Mouse (Mus musculus) urinary bladder, postnatal 14 days (tissue): ENCODE data around the gene Gramd4.

Experiments used
- DNase-seq: peaks from one replicate; pipeline ENCODE4 v3.0.0; 2021; ENCODE audit warnings: low spot score

The Gramd4 gene

GRCm38 (mm10) chr15:86183484-86183883 lies 126.0 kb downstream of the Gramd4 start:
- DNase-seq: no peak

- no peak for DNase-seq
These were observed 126.6 kb downstream of the Gramd4 start for GRCm38 (mm10) chr15:86184071-86184470.

GRCm38 (mm10) chr15:86184851-86185688 lies 127.6 kb downstream of the Gramd4 start:
- DNase-seq: peak; percentile 36

- DNase-seq: peak; percentile 71
These were observed 128.4 kb downstream of the Gramd4 start, which contains the start of gene Cerk for GRCm38 (mm10) chr15:86185689-86186569. Gene Cerk (minus strand): TSS chr15:86186141.

- peak; percentile 67 for DNase-seq
These were observed 129.2 kb downstream of the Gramd4 start for GRCm38 (mm10) chr15:86186686-86187085.
